Mouse (Mus musculus): ENCODE measurements at regions not wholly inside any gene's neighbourhood (a gene's known extent, or its start where the extent isn't known, plus 50 kb on each side); places are given as distances from the start of the nearest gene placed in this dataset.

DNA sequence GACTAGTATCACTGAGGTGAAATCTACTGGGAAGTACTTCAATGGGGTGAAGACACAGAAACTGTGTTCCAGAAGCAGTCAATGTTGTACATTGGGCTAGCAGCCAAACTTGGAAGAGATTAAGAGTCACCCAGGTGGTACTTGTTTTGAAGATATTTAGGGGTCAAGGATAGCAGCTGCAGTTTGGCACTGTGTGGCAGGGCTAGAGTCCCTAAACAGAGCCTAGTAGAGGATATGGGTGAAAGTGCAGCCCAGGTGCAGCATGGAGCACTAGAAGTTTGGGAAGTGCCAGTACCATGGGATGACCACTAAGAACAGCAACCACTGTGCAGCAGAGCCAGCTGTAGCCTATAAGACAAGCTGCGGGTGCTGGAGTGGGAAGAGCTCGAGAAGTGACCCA lies 70.6 kb upstream of the A1bg start:
- TF ChIP-seq GATA1 (IDR thresholded peaks at IDR 0.05; ENCODE audit: borderline replicate concordance, low read length): no peak
- no peak for TF ChIP-seq FLI1 (IDR thresholded peaks at IDR 0.05; ENCODE audit: low read length)

Data from megakaryocyte, embryonic 14.5 days (primary cell).